ENCODE assay signal across 18 mouse cellular contexts in genomic region chr11:51494178-51494577, GRCm38 (mm10).
A peak's percentile ranks its signal among the peaks of the same experiment; 100 is the strongest.
DNase-seq lines count a peak whose midpoint lies in the region; ATAC-seq and TF ChIP-seq lines count a peak whose summit lies in the region.
"Had no signal": no experiment of that assay in that cellular context is flagged by ENCODE, and none has a peak within 500 bp of the region (broad histone marks: within the 10 kb centered on the region; RNA-seq: fewer than 3 reads in every experiment).

No protein-coding gene starts in this region.

- H3K9me3 ChIP-seq in forebrain, postnatal 0 days (ENCODE audit: low read length) = no peaks in the 10 kb centered on the region
- no peaks in the 10 kb centered on the region for H3K9me3 ChIP-seq in forebrain, embryonic 15.5 days
- H3K9me3 ChIP-seq in liver, embryonic 12.5 days (replicated peaks) = no peaks in the 10 kb centered on the region
- H3K9me3 ChIP-seq: forebrain, embryonic 13.5 days; midbrain, embryonic 13.5 days had no signal

- no peaks in the 10 kb centered on the region for H3K36me3 ChIP-seq in forebrain, postnatal 0 days (ENCODE audit: insufficient read depth)
- no peaks in the 10 kb centered on the region for H3K36me3 ChIP-seq in forebrain, embryonic 15.5 days
- no peaks in the 10 kb centered on the region for H3K36me3 ChIP-seq in liver, embryonic 12.5 days
- H3K36me3 ChIP-seq: heart, embryonic 13.5 days; hindbrain, embryonic 10.5 days; midbrain, embryonic 13.5 days had no signal

- WGBS in forebrain, postnatal 0 days = 67% methylated on average over 5 of the region's 5 CpGs
- 78% methylated on average over 5 of the region's 5 CpGs for WGBS in forebrain, embryonic 15.5 days
- 57% methylated on average over 5 of the region's 5 CpGs for WGBS in liver, embryonic 12.5 days (ENCODE audit: insufficient replicate concordance)

- H3K4me2 ChIP-seq in forebrain, postnatal 0 days (ENCODE audit: low read depth) = no peak overlapping the region
- H3K4me2 ChIP-seq in forebrain, embryonic 15.5 days (replicated peaks) = no peak overlapping the region
- H3K4me2 ChIP-seq in liver, embryonic 12.5 days = peak overlapping the region; percentile 10; the same call in 1 of the 2 replicates
- H3K4me2 ChIP-seq: forebrain, embryonic 13.5 days; heart, embryonic 13.5 days; midbrain, embryonic 13.5 days had no signal

- no peak overlapping the region for H3K9ac ChIP-seq in forebrain, postnatal 0 days
- H3K9ac ChIP-seq in forebrain, embryonic 15.5 days (replicated peaks) = no peak overlapping the region
- H3K9ac ChIP-seq in liver, embryonic 12.5 days = no peak overlapping the region
- H3K9ac ChIP-seq: forebrain, embryonic 13.5 days; heart, embryonic 13.5 days; midbrain, embryonic 13.5 days had no signal

- no peak for DNase-seq in forebrain, postnatal 0 days
- no peak for DNase-seq in liver
- DNase-seq in adrenal gland, postnatal 14 days = peak; percentile 34
- DNase-seq in thymus, postnatal 10 days (ENCODE audit: low spot score in 2 of 2) = peak; percentile 7 to 33
- DNase-seq in right cerebral cortex, adult 18-20 months = no peak
- DNase-seq in left cerebral cortex, postnatal 36 days (ENCODE audit: low spot score in 2 of 2) = no peak
- DNase-seq: cerebellum, adult 9-11 months; embryo, embryonic 11 days; right cerebral cortex, postnatal 25 days had no signal

- peak; percentile 27; the same call in 1 of the 2 replicates for ATAC-seq in forebrain, postnatal 0 days
- no peak for ATAC-seq in forebrain, embryonic 15.5 days (replicated peaks)
- ATAC-seq in liver, embryonic 12.5 days = peak; percentile 58; the same call in 1 of the 2 replicates
- ATAC-seq: forebrain, embryonic 13.5 days; intestine, embryonic 16.5 days; midbrain, embryonic 13.5 days; Patski had no signal

- no peaks in the 10 kb centered on the region for H3K27me3 ChIP-seq in forebrain, postnatal 0 days (ENCODE audit: insufficient read depth, low read length)
- no peaks in the 10 kb centered on the region for H3K27me3 ChIP-seq in forebrain, embryonic 15.5 days
- no peaks in the 10 kb centered on the region for H3K27me3 ChIP-seq in liver, embryonic 12.5 days (replicated peaks)
- H3K27me3 ChIP-seq: forebrain, embryonic 13.5 days; midbrain, embryonic 13.5 days; Patski had no signal

- no peak overlapping the region for H3K27ac ChIP-seq in forebrain, postnatal 0 days (ENCODE audit: low read depth, low read length)
- no peak overlapping the region for H3K27ac ChIP-seq in forebrain, embryonic 15.5 days (replicated peaks)
- H3K27ac ChIP-seq in liver, embryonic 12.5 days = no peak overlapping the region
- H3K27ac ChIP-seq: forebrain, embryonic 13.5 days; heart, embryonic 13.5 days; hindbrain, embryonic 10.5 days; kidney, postnatal 0 days; midbrain, embryonic 13.5 days had no signal

- H3K4me3 ChIP-seq in forebrain, postnatal 0 days (ENCODE audit: low read depth, low read length) = no peak overlapping the region
- no peak overlapping the region for H3K4me3 ChIP-seq in forebrain, embryonic 15.5 days
- no peak overlapping the region for H3K4me3 ChIP-seq in liver, embryonic 12.5 days
- H3K4me3 ChIP-seq: forebrain, embryonic 13.5 days; heart, embryonic 13.5 days; hindbrain, embryonic 10.5 days; midbrain, embryonic 13.5 days had no signal

- no peaks in the 10 kb centered on the region for H3K4me1 ChIP-seq in forebrain, postnatal 0 days (ENCODE audit: insufficient read depth)
- no peaks in the 10 kb centered on the region for H3K4me1 ChIP-seq in forebrain, embryonic 15.5 days
- peaks cover 16% of the 10 kb centered on the region; the same call in 1 of the 2 replicates for H3K4me1 ChIP-seq in liver, embryonic 12.5 days
- H3K4me1 ChIP-seq: forebrain, embryonic 13.5 days; midbrain, embryonic 13.5 days had no signal

- no peak for TF ChIP-seq CTCF in forebrain, postnatal 0 days (IDR thresholded peaks at IDR 0.05; ENCODE audit: low read depth)

- intact Hi-C loops in left cerebral cortex, postnatal 36 days (cut with DNase I) = no loop called here

Comparison
In these comparisons a context has a peak if more than half of its experiments do, and no peak if none do; other contexts are left out.
1. DNase-seq: peak in adrenal gland, postnatal 14 days (single experiment) and thymus, postnatal 10 days (2 of 2); none in forebrain, postnatal 0 days (single experiment), liver (single experiment), right cerebral cortex, adult 18-20 months (single experiment) and left cerebral cortex, postnatal 36 days (0 of 2).